Mouse (Mus musculus) inflammation-experienced regulatory T-cells, adult 6 months (primary cell): ENCODE measurements around the gene Kat7. TPM values are rescaled to one million over a fixed set of nuclear protein-coding genes. Genes with fewer than 3 reads are reported as not detected.

Experiments
- ATAC-seq: one replicate; pipeline ENCODE4 v1.8.0; 2017
- polyA plus RNA-seq, 3 experiments: library from polyadenylated mRNA; unstranded; fragments of 100-300 nt; shearing (Covaris generic); gene quantifications; one replicate each; pipeline ENCODE4 v1.2.1; 2017

The Kat7 gene
- polyA plus RNA-seq, 3 experiments from 2014 or later: 45.4 to 49.3 (median 47.4) TPM

DNA sequence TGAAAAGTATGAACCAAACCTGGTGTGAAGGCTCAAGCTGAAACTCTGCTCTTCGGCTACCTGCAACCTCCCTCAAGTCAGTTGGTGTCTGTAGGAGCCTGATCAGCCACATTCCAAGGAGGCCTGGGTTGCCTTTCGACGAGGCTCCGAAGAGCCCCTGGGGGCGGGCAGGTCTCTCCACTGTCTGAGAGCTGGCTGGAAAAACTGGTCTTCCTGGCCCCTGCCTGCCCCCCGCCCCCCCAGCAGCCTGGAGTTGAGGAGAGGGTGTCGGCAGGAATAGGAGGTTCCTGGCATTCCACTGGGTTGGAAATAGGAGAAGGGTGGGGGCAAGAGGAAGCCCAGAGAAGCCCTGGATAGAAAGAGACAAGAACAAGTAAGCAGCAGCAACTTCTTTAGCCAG, 84.6 kb downstream of the Kat7 start:
- no peak for ATAC-seq

Other genes starting within 250 kb of the Kat7 start
- gene Itga3, start 233.4 kb downstream of the Kat7 start, polyA plus RNA-seq: 1 to 10 TPM in 2 of 3 experiments, under 1 TPM in 1; 0.93 to 2.2 (median 1.0) TPM
- not detected for gene Dlx3, start 190.1 kb downstream of the Kat7 start, polyA plus RNA-seq
- not detected for gene Dlx4, start 164.0 kb downstream of the Kat7 start, polyA plus RNA-seq
- gene Tac4, start 48.7 kb downstream of the Kat7 start, polyA plus RNA-seq: under 1 TPM in 1 of 3 experiments, not detected in 2; 0.47 TPM
- 10 to 100 TPM; 11.4 to 28.1 (median 26.5) TPM for gene Fam117a, start 26.8 kb upstream of the Kat7 start, polyA plus RNA-seq
- 10 to 100 TPM; 63.5 to 83.2 (median 70.3) TPM for gene Slc35b1, start 74.4 kb upstream of the Kat7 start, polyA plus RNA-seq
- 100 to 1,000 TPM; 127 to 172 (median 157) TPM for gene Spop, start 103.8 kb upstream of the Kat7 start, polyA plus RNA-seq
- gene Nxph3, start 204.3 kb upstream of the Kat7 start, polyA plus RNA-seq: not detected